Mouse (Mus musculus) lung, embryonic 14.5 days (tissue): ENCODE results near the gene Gm20823. TPM values are rescaled to one million over a fixed set of nuclear protein-coding genes. Genes with fewer than 3 reads are reported as not detected.
"Not testable (repeated sequence)": the region's sequence is repeated elsewhere in the genome, so short reads cannot be mapped to it uniquely, and the experiment has no call there.

Experiments used
- ATAC-seq: fragments of 200-750 bp; cut with Nextera tagmentation; 2 replicates; pipeline ENCODE4 v1.8.0; 2017; ENCODE audit warnings: mild to moderate bottlenecking, moderate TSS enrichment, moderate library complexity; ENCODE audit not compliant: insufficient read depth
- DNase-seq: peaks from one replicate; pipeline ENCODE4 v3.0.0-alpha.2; 2015
- H3K27ac ChIP-seq: fragments of 300-500 bp; sonication (generic); 2 replicates; pipeline ENCODE4 v1.5.1; 2014; ENCODE audit warnings: low read depth, mild to moderate bottlenecking, moderate library complexity
- H3K27me3 ChIP-seq: fragments of 300-500 bp; sonication (generic); 2 replicates; pipeline ENCODE4 v1.6.1; 2014; ENCODE audit warnings: low read length, control low read depth; ENCODE audit not compliant: insufficient read depth
- H3K36me3 ChIP-seq: fragments of 300-500 bp; sonication (generic); 2 replicates; pipeline ENCODE4 v1.6.1; 2014; ENCODE audit warnings: control low read depth; ENCODE audit not compliant: insufficient read depth
- H3K4me1 ChIP-seq: fragments of 300-500 bp; sonication (generic); 2 replicates; pipeline ENCODE4 v1.6.1; 2014; ENCODE audit warnings: antibody characterized with exemption, control low read depth; ENCODE audit not compliant: insufficient read depth
- H3K4me2 ChIP-seq: fragments of 300-500 bp; sonication (generic); 2 replicates; pipeline ENCODE4 v1.6.1; 2014; ENCODE audit warnings: mild to moderate bottlenecking
- H3K4me3 ChIP-seq: fragments of 300-500 bp; sonication (generic); 2 replicates; pipeline ENCODE4 v1.5.1; 2014; ENCODE audit warnings: low read depth, low read length
- H3K9ac ChIP-seq: fragments of 300-500 bp; sonication (generic); 2 replicates; pipeline ENCODE4 v1.6.1; 2014
- H3K9me3 ChIP-seq: fragments of 300-500 bp; sonication (generic); 2 replicates; pipeline ENCODE4 v1.6.1; 2016; ENCODE audit warnings: low read depth, low read length, control low read depth
- WGBS: fragments of 180-500 bp; shearing (Covaris S2); extraction: QIAGEN DNeasy Blood & Tissue Kit; methylation state at CpG from one replicate; pipeline ENCODE4 v1.1.7; 2014; 5-methylcytosine and 5-hydroxymethylcytosine counted together
- polyA plus RNA-seq: library from polyadenylated mRNA; unstranded; fragments of >200 nt; fragmentation: Nextera tagmentation; extraction: Ambion mirVana; gene quantifications from 2 replicates; pipeline ENCODE4 v1.2.1, GENCODE M21; 2014

The Gm20823 gene
- polyA plus RNA-seq = not detected in 2 replicates

- H3K4me2 ChIP-seq, H3K27me3 ChIP-seq, H3K4me3 ChIP-seq, H3K9me3 ChIP-seq, H3K36me3 ChIP-seq, ATAC-seq, H3K27ac ChIP-seq, H3K9ac ChIP-seq, DNase-seq, H3K4me1 ChIP-seq: not testable (repeated sequence)
- no CpG with 5 or more reads among the region's 4 CpGs for WGBS
These were observed at the start of gene Gm20823 for GRCm38 (mm10) chrY:62464745-62465144. Gene Gm20823 (minus strand): TSS chrY:62464845.
